Mouse (Mus musculus) embryo, embryonic 10.5 days (tissue): Measurements from ENCODE around the gene Gm17349.

Experiments
- DNase-seq: peaks from one replicate; pipeline ENCODE4 v3.0.0-alpha.2; 2015; ENCODE audit warnings: low spot score

Gene Gm17349

DNA sequence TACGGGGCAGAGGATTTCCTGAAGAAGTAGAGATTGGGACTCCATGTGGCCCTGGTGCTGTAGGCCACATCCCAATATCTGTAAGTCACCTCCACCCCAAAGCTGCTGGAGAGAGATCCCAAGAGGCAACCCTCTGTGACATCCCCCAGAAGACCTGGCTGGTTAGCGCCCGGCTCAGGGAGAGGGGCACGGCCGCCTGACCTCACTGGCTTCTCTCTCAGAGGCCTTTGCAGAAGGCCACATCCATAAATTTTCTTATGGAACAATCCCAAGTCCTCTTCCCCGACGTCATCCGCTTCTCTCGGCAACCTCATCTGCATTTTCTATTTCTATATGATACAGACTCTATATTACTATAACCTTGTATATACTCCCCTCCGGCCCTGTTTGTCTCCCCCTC is 5.6 kb downstream of the Gm17349 start:
- DNase-seq: no peak

GRCm38 (mm10) chr15:99698533-99699085 is 6.7 kb downstream of the Gm17349 start:
- DNase-seq: no peak

- no peak for DNase-seq
Observed at GRCm38 (mm10) chr15:99697309-99697708, 8.0 kb downstream of the Gm17349 start.

- no peak for DNase-seq
Observed at GRCm38 (mm10) chr15:99691976-99692375, 13.3 kb downstream of the Gm17349 start.

DNA sequence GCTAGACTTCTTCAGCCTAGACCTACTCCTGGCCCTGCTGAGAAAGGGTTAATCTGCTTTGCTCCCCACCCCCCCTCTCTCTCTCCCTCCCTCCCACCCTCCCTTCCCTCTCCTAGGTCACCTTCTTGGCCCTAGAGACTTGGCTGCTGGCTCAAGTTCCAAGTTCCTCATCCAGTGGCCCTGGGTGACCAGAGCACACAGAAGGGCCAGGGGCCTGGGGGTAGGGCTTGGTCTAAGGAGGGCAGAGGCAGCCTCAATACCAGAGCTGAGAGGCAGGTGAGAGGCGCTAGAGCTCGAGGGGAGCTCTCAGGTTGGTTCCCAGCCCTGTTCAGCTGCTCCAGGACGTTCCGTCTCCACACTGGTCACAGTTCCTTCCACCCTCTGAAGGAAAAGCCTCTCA is 14.4 kb downstream of the Gm17349 start:
- no peak for DNase-seq

GRCm38 (mm10) chr15:99688712-99689111 is 16.6 kb downstream of the Gm17349 start:
- peak; percentile 86 for DNase-seq

DNA sequence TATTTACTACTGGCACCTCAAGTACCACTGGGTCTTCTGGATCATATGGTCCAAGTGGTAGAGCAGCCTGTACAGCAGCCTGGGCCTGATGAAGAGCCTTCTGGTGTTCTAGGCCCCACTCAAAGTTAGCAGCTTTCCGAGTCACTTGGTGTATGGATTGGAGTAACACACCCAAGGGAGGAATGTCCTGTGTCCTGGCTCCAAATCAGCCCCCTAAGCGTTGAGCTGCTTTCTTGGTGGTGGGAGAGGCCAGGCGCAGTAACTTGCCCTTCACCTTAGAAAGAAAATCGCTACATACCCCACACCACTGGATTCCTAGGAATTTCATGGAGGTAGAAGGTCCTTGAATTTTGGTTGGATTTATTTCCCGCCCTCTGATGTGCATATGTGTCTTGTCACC is 21.1 kb downstream of the Gm17349 start:
- no peak for DNase-seq

DNA sequence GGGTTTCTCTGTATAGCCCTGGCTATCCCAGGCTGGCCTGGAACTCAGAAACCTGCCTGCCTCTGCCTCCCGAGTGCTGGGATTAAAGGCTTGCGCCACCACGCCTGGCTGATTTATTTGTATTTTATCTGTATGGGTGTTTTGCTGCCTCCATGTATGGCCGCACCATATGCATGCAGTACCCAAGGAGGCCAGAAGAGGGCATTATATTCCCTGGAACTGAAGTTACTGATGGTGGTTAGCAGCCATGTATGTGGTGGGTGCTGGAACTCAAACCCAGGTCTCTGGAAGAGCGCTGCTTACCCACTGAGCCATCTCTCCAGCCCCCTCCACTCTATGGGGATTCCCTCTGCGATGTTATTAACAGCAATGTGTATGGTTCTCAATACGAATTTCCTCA is 22.4 kb downstream of the Gm17349 start:
- DNase-seq: no peak

- no peak for DNase-seq
Observed at GRCm38 (mm10) chr15:99679008-99679407, 26.3 kb downstream of the Gm17349 start.

DNA sequence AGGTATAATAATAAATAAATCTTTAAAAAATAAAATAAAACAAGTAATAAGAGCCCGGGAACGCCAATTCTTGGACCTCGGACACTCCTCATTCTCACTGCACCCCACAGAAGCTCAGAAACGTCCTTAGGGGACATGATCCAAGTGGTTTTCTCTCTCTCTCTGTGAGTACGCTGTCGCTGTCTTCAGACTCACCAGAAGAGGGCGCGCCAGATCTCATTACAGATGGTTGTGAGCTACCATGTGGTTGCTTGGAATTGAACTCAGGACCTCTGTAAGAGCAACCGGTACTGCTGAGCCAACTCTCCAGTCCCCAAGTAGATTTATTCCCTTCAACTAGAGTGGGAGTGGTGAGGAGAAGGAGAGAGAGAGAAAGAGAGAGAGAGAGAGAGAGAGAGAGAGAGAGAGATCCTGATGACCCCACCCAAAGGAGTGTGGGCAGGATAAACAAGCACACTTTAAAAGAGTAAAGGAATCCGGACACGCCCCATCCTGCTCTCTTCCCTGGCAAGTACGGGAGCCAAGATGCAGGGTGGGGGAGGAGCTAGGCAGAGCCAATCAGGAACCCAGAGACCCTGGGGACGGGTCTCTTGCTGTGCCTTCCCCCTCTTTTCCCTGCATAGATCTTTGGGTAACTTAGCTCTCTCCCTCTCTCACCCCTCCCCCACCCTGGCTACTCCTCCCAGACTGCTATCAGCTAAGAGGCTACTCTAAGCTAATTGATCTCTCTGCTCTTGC is 27.1 kb downstream of the Gm17349 start:
- DNase-seq: peak; percentile 71

DNA sequence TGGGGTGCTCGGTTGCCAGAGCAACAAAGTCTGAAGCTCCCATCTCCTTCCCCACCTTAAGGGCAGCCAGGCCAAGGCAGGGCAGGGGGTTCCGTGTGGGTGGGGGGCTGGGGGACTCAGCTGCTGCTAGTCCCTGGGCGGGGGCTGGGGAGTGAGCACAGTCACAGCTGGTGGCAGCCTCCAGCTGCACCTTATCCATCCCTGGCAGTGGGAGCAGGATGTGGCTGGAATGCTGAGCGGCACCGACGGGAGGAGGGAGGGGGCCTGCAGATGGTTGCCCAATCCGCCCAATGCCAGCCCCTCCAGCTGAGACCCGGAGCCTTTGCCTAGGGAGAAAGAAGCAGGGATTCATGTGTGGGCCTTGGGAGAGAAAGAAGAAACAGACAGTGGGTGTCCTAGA is 28.2 kb downstream of the Gm17349 start:
- DNase-seq: no peak

DNA sequence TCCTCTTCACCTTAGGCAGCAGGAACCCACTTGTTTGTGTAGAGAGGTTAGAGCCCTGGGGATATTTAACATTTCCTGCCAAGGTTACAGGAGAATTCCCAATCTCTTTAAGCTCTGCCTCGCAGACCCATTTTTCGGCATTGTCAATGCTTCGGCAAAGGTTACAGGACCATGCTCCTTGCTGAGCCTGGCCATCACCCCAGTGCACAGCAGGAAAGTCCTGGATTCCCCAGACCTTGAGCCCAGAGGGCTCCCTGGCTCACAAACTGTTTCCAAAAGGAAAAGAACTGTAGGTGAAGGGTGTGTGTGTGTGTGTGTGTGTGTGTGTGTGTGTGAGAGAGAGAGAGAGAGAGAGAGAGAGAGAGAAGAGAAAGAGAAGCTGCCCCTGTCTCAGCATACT is 30.4 kb downstream of the Gm17349 start:
- no peak for DNase-seq

DNA sequence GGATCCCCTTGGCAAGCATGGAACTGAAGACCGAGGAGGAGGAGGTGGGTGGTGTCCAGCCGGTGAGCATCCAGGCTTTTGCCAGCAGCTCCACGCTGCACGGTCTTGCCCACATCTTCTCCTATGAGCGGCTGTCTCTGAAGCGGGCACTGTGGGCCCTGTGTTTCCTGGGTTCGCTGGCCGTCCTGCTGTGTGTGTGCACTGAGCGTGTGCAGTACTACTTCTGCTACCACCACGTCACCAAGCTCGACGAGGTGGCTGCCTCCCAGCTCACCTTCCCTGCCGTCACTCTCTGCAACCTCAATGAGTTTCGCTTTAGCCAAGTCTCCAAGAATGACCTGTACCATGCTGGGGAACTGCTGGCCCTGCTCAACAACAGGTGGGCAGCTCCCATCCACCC is 33.5 kb downstream of the Gm17349 start:
- no peak for DNase-seq

DNA sequence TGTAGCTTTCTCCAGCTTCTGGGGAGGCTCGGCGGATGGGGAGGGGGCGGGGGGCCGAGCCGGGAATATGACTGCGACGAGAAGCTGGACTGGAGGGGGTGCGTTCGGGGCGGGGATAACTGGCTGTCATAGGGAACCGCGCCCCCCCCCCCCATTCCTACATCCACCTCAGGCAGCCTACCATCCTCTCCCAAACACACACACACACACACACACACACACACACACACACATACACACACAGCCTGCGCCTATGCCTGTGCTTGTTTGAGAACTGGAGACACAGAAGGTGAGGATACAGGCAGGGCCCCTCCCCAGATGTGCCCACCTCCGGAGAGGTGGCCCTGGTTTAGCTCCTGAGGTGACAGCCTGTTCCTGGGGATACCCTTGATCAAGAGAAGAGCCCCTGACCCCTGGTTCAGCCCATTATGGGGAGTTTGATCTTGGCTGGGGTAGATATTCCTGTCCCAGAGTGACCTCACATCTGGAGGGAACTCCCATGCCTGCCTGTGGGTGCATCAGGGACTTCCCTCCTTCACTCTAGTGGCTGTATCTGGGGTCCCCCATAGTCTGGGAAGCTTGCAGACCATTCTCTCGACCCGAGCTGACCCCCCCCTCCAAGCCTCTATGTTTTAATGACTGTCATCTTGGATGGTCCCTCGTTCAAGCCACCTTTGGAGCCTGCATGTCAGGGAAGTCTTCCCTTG is 34.2 kb downstream of the Gm17349 start:
- no peak for DNase-seq

GRCm38 (mm10) chr15:99670154-99670821 is 35.0 kb downstream of the Gm17349 start, which contains the start of gene Asic1:
Asic1 (plus strand) TSS chr15:99670368.
- peak; percentile 67 for DNase-seq

DNA sequence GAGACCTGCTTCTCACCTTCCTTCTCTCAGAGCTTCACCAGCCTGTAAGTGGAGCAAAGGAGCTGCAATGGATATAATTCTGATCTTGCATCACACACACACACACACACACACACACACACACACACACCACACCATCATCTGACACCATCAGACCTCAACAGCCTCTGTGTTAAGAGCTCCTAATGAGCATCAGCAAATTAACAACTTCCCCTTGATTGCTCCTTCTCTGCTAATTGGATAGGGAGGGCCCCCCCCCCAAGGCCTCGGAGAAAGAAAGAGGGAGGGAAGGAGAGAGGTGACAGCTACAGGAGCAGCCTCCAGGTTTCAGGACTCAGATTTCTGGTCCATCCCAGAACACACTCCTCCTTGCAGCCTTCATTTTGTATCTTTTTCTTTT is 35.9 kb downstream of the Gm17349 start:
- DNase-seq: no peak

- peak; percentile 88 for DNase-seq
Observed at GRCm38 (mm10) chr15:99668881-99669280, 36.4 kb downstream of the Gm17349 start.

DNA sequence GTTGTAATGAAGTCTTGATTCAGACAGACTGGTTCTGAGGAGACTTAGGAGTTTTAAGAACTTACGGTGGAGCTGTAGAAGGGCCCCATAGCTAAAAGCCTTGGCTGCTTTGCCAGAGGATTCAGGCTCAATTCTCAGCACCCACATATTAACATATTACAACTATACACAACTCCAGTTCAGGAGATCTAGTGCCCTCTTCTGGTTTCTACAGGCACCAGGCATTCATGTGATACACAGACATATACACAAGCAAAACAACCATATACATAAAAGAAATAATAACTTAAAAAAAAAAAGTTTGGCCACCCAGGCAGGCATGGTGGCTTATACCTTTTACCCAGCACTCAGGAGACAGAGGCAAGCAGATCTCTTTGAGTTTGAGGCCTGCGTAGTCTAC is 37.7 kb downstream of the Gm17349 start:
- no peak for DNase-seq

- peak; percentile 69 for DNase-seq
Observed at GRCm38 (mm10) chr15:99664600-99665451, 40.5 kb downstream of the Gm17349 start.

- no peak for DNase-seq
Observed at GRCm38 (mm10) chr15:99663964-99664599, 41.2 kb downstream of the Gm17349 start.

DNA sequence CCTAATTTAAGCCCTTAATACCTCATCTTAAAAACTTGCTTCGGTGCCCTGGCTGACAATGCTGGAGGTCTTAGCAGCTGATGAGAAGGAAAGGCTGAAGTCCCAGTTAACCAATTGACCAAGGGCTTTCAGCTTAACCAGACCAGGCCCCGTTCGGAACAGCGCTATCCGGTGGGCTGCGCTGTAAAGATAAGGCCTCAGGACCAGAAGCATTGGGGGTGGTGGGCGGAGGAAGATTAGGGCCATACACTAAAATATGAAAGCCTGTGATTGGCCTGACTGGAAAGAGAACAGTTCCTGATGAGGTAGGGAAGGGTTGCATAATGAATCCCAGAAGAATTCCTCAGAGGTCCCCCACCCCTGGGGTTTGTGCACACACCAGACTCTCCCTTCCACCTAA is 42.9 kb downstream of the Gm17349 start:
- DNase-seq: no peak
